Mouse (Mus musculus) liver (tissue): ENCODE results near the gene Il2rb.

Experiments used
- DNase-seq: peaks from one replicate; pipeline ENCODE4 v3.0.0-alpha.2; 2020; ENCODE audit warnings: mixed read lengths

The Il2rb gene

GRCm38 (mm10) chr15:78480111-78480510 lies 15.0 kb downstream of the Il2rb start:
- DNase-seq: no peak

GRCm38 (mm10) chr15:78479470-78479869 lies 15.6 kb downstream of the Il2rb start:
- DNase-seq: no peak

- no peak for DNase-seq
These were observed 17.0 kb downstream of the Il2rb start for GRCm38 (mm10) chr15:78478073-78478472.

- no peak for DNase-seq
These were observed 18.2 kb downstream of the Il2rb start for GRCm38 (mm10) chr15:78476878-78477277.

GRCm38 (mm10) chr15:78475604-78476031 lies 19.5 kb downstream of the Il2rb start:
- DNase-seq: no peak

- DNase-seq: no peak
These were observed 21.6 kb downstream of the Il2rb start for GRCm38 (mm10) chr15:78473442-78473841.

GRCm38 (mm10) chr15:78471902-78472301 lies 23.2 kb downstream of the Il2rb start:
- no peak for DNase-seq

GRCm38 (mm10) chr15:78470495-78471276 lies 24.4 kb downstream of the Il2rb start:
- DNase-seq: peak; percentile 54

- DNase-seq: peak; percentile 44
These were observed 26.6 kb downstream of the Il2rb start, which contains the start of gene Tmprss6 for GRCm38 (mm10) chr15:78468379-78468937. Tmprss6 (minus strand) TSS chr15:78468634.

GRCm38 (mm10) chr15:78467570-78467969 lies 27.5 kb downstream of the Il2rb start:
- no peak for DNase-seq

GRCm38 (mm10) chr15:78466809-78467208 lies 28.3 kb downstream of the Il2rb start:
- DNase-seq: no peak

GRCm38 (mm10) chr15:78462981-78463380 lies 32.1 kb downstream of the Il2rb start:
- no peak for DNase-seq

GRCm38 (mm10) chr15:78457193-78457592 lies 37.9 kb downstream of the Il2rb start:
- DNase-seq: no peak

GRCm38 (mm10) chr15:78456051-78456450 lies 39.0 kb downstream of the Il2rb start:
- no peak for DNase-seq

GRCm38 (mm10) chr15:78455168-78455567 lies 39.9 kb downstream of the Il2rb start:
- no peak for DNase-seq

- no peak for DNase-seq
These were observed 42.1 kb downstream of the Il2rb start for GRCm38 (mm10) chr15:78452929-78453328.

GRCm38 (mm10) chr15:78451201-78451600 lies 43.9 kb downstream of the Il2rb start:
- DNase-seq: no peak

- DNase-seq: no peak
These were observed 44.7 kb downstream of the Il2rb start for GRCm38 (mm10) chr15:78450419-78450768.

- peak; percentile 72 for DNase-seq
These were observed 45.2 kb downstream of the Il2rb start for GRCm38 (mm10) chr15:78449694-78450418.

- no peak for DNase-seq
These were observed 45.9 kb downstream of the Il2rb start for GRCm38 (mm10) chr15:78449131-78449530.

- DNase-seq: peak; percentile 93
These were observed 47.1 kb downstream of the Il2rb start for GRCm38 (mm10) chr15:78447746-78448535.

GRCm38 (mm10) chr15:78447121-78447520 lies 48.0 kb downstream of the Il2rb start:
- DNase-seq: no peak

GRCm38 (mm10) chr15:78443857-78444256 lies 51.2 kb downstream of the Il2rb start:
- DNase-seq: no peak
